ENCODE assay signal across 25 mouse cellular contexts in genomic region chr2:131934243-131934642, GRCm38 (mm10). TPM values are rescaled to one million over a fixed set of nuclear protein-coding genes. Genes with fewer than 3 reads are reported as not detected.
"Had no signal": no experiment of that assay in that cellular context is flagged by ENCODE, and none has a peak within 500 bp of the region (broad histone marks: within the 10 kb centered on the region; RNA-seq: fewer than 3 reads in every experiment).

No protein-coding gene starts in this region.

- H3K9ac ChIP-seq: liver, embryonic 14.5 days; lung, embryonic 15.5 days had no signal

- H3K27me3 ChIP-seq: lung, embryonic 15.5 days; megakaryocyte, embryonic 14.5 days had no signal

- H3K4me3 ChIP-seq: lung, embryonic 15.5 days; megakaryocyte, embryonic 14.5 days; midbrain, embryonic 10.5 days had no signal

- H3K9me3 ChIP-seq: lung, embryonic 15.5 days; megakaryocyte, embryonic 14.5 days; midbrain, embryonic 10.5 days had no signal

- H3K36me3 ChIP-seq: lung, embryonic 15.5 days had no signal

- ATAC-seq: intestine, postnatal 0 days; midbrain, embryonic 16.5 days had no signal

- H3K4me2 ChIP-seq: lung, embryonic 15.5 days had no signal

- DNase-seq: lung, adult 18-20 months; lung, postnatal 10 days; lung, postnatal 36 days; thymus, adult 18-20 months; thymus, postnatal 36 days had no signal

- H3K27ac ChIP-seq: kidney, postnatal 0 days; liver, embryonic 14.5 days; midbrain, embryonic 10.5 days had no signal

RNA-seq across cellular contexts. Expression of gene Prnd, which starts 16.4 kb away (rescaled TPM):
- total RNA-seq: liver, adult 2 months had no signal
- polyA plus RNA-seq: liver, adult 2 months had no signal

RNA-seq across cellular contexts. Expression of gene Prn, which starts 24.5 kb away (rescaled TPM):
- total RNA-seq: left cerebral cortex, postnatal 10 days; liver, adult 2 months had no signal
- polyA plus RNA-seq: intestine, postnatal 0 days; kidney, adult 2 months; kidney, embryonic 14.5 days; large intestine, adult 2 months; limb, embryonic 11.5 days; limb, embryonic 14.5 days; liver, adult 2 months; liver, embryonic 14.5 days; lung, embryonic 15.5 days; midbrain, embryonic 10.5 days; midbrain, embryonic 16.5 days; neural tube, embryonic 11.5 days; neural tube, embryonic 14.5 days; small intestine, adult 2 months; spleen, adult 2 months; stomach, embryonic 16.5 days; urinary bladder, adult 2 months had no signal
